Mouse (Mus musculus) B cell, adult 67 days (primary cell): ENCODE data around the gene Il15ra. TPM values are rescaled to one million over a fixed set of nuclear protein-coding genes. Genes with fewer than 3 reads are reported as not detected.

ENCODE experiments used
- total RNA-seq, 2 experiments: library from RNA; stranded (reverse); gene quantifications; 4 replicates each; pipeline ENCODE4 v1.2.4; 2023

Il15ra gene
- total RNA-seq: 1 to 10 TPM; 5.5 to 7.1 TPM

GRCm38 (mm10) chr2:11705201-11706025 lies at the start of gene Il15ra:
Gene Il15ra, plus strand, starts transcription at chr2:11705290.

GRCm38 (mm10) chr2:11777091-11778068 lies 72.3 kb downstream of the Il15ra start, which contains the start of the genes Fbh1 and Ankrd16:
Gene Fbh1, minus strand, starts transcription at chr2:11777582.
Gene Ankrd16, plus strand, starts transcription at chr2:11777876.

Other genes with a start within 250 kb of the Il15ra start
- gene Pfkfb3, start 151.2 kb upstream of the Il15ra start, total RNA-seq: 10 to 100 TPM; 48.8 to 51.1 TPM
- 100 to 1,000 TPM; 155 to 164 TPM for gene Rbm17, start 101.1 kb upstream of the Il15ra start, total RNA-seq
- not detected for gene Gm17490, start 79.0 kb upstream of the Il15ra start, total RNA-seq
- gene Il2ra, start 62.5 kb upstream of the Il15ra start, total RNA-seq: 1 to 10 TPM; 1.6 to 3.3 TPM
- gene Fbh1, start 72.3 kb downstream of the Il15ra start, total RNA-seq: 10 to 100 TPM; 57.9 to 59.0 TPM
- gene Ankrd16, start 72.6 kb downstream of the Il15ra start, total RNA-seq: 100 to 1,000 TPM in 1 of 2 experiments, 10 to 100 TPM in 1; 93.2 to 109 TPM